Mouse (Mus musculus) lung, adult 2 months (tissue): ENCODE measurements around the gene Clybl.

Experiments
- CTCF ChIP-seq: fragments of 200-500 bp; IDR thresholded peaks from 2 replicates; pipeline ENCODE4 v1.5.1; 2011; ENCODE audit warnings: mild to moderate bottlenecking, low read length, control low read depth; ENCODE audit not compliant: insufficient read depth
- POLR2A ChIP-seq: fragments of 200-500 bp; IDR thresholded peaks from 2 replicates; pipeline ENCODE4 v1.6.1; 2011; ENCODE audit warnings: low read depth, mild to moderate bottlenecking, control low read depth, low read length, borderline replicate concordance; ENCODE audit errors: extremely low read depth

- no peak for TF ChIP-seq POLR2A
- no peak for TF ChIP-seq CTCF
Measured at GRCm38 (mm10) chr14:122168912-122169311, 12.6 kb upstream of the Clybl start.
